Mouse (Mus musculus): ENCODE results near the gene Ankrd2. TPM values are rescaled to one million over a fixed set of nuclear protein-coding genes. Genes with fewer than 3 reads are reported as not detected.
"Not testable (repeated sequence)": the region's sequence is repeated elsewhere in the genome, so short reads cannot be mapped to it uniquely, and the experiment has no call there.

Gene Ankrd2
- total RNA-seq, 2 experiments from 2014 or later = 0.42 TPM; not detected in 1

DNA sequence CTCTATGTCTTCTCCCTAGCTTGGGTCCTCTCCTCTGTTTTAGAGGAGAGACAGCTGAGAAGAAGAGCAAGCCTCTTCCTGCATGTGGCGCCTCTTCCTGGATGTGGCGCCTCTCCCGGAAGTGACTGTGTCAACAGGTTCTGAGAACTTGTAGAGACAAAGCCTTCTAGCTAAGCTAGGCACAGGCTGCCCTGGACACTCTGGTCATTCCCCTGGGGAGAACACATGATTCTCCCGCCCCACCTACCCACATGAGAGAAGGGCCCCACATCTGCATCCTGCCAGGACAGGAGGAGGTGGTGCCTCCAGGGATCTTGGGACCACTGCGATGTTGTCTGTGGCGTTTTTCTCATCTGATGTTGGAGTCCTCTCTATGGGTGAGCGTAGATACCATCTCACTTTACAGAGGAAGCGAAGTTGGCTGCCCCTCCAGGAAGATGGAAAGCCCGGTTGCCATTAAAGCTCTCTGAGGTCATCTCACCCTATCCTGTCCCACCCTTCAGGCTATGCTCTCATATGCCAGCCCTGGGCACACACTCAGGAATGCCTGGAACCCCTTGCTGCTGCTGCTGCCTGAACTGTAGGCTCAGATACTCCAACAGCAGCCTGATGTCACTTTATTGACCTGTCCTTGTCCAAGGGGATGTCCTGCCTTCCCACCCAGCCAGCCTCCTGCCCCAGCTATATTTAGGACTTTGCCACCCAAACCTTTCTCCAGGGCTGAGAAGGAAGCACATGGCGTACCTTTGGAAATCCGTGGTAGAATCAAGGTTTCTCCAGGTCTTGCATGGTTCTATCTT, 32.8 kb downstream of the Ankrd2 start:
- no peak overlapping the region for H3K4me3 ChIP-seq
- no peak for DNase-seq (ENCODE audit: extremely low spot score in 1 of 2, low spot score in 2 of 2)
- intact Hi-C loops (cut with DNase I) = loop anchor here (1.0 kb wide), 1 partner anchor 33 kb away; the partner anchor contains the start of gene Ankrd2
- no peak for TF ChIP-seq CTCF (IDR thresholded peaks at IDR 0.05)
- H3K27ac ChIP-seq = no peak overlapping the region

DNA sequence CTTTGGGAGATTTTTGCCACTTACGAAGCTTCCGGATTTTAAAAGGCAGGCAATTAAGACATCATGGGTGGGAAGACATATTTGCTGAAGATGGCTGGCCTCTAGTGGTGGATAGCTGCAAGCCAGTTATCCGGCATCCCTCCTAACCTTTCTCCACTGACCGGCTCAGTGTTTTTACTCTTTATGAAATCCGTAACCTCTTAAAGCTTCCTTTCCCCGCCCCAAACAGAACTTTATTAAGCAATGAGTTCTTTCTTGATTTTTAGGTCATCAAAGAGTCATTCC, 33.4 kb downstream of the Ankrd2 start:
- H3K27ac ChIP-seq = no peak overlapping the region
- DNase-seq (ENCODE audit: extremely low spot score in 1 of 2, low spot score in 2 of 2) = no peak
- peak; percentile 71 for TF ChIP-seq CTCF (IDR thresholded peaks at IDR 0.05)
- no peak overlapping the region for H3K4me3 ChIP-seq
- intact Hi-C loops (cut with DNase I) = loop anchor here (1.0 kb wide), 1 partner anchor 34 kb away; the partner anchor contains the start of gene Ankrd2

DNA sequence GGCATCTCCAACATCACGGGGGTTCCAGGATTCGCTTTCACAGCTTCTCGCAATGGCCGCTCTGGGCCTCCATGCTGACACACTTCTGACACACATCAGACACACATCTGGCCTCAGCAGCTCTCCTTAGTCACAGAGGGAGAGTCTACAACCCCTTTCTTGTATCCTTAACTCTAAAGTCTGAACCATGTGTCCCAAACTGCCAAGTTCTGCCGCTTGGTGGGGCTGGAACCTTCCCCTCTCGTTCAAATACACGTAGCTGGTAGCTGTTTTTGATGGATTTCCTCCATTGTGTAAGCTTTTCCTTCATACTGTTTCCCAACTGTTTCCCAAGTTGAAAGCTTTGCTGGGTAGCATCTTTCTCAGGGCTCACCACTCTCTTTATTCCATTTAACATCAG, 35.4 kb downstream of the Ankrd2 start:
- Histone ChIP-seq H3K4me3 (no peak overlapping the region), H3K27ac (no peak overlapping the region)
- intact Hi-C loops (cut with DNase I) = no loop called here
- peak; percentile 33 for TF ChIP-seq CTCF (IDR thresholded peaks at IDR 0.05)
- DNase-seq (ENCODE audit: extremely low spot score in 1 of 2, low spot score in 2 of 2) = no peak

DNA sequence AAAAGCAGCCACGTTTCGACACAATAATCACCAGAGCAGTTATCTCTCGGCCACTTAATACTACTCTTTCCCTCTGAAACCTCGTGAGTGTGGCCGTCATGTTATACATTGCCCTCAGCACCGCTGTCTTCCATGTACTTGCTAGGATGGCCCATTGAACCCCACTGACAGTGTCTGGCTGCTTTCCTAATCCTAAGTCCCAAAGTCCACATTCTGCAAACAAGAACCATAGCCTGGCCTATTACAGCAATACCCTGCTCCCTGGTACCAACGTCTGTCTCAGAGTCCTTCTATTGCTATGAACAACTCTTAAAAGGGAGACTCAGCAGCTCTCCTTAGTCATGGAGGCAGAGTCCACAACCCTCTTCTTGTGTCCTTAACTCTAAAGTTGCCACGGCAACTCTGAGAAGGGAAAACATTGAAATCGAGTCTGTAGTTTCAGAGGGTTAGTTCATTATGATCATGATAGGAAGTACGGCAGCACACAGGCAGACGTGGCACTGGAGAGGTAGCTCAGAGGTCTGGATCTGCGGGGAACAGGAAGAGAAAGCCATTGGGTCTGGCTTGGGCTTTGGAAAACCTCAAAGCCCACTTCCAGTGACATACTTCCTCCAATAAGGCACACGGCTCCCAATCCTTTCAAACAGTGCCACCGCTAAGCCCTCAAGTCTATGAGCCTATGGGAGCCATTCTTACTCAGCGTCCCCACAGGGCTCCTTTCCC, 36.2 kb downstream of the Ankrd2 start:
- no peak for TF ChIP-seq CTCF (IDR thresholded peaks at IDR 0.05)
- intact Hi-C loops (cut with DNase I) = no loop called here
- no peak for DNase-seq (ENCODE audit: extremely low spot score in 1 of 2, low spot score in 2 of 2)
- H3K27ac ChIP-seq = no peak overlapping the region
- H3K4me3 ChIP-seq = no peak overlapping the region

DNA sequence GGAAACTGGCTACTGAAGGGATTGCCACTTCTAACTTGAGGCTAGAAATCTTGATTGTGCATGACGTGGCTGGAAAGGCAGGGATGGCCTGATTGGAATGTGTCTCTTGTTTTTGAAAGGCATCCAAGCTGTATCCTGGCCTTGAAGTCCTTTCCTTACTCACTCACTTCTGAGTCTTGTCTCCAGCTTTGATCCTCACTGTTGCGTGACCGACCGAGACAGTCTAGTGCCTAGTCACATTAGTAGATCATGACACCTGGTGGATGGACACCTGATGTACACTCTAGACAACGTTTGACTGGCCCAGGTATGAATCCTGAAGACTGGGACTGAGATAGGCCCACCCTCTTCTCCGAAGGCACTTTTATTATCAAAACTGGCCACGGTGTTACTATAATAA, 37.0 kb downstream of the Ankrd2 start:
- H3K4me3 ChIP-seq = no peak overlapping the region
- H3K27ac ChIP-seq = no peak overlapping the region
- intact Hi-C loops (cut with DNase I) = no loop called here
- no peak for TF ChIP-seq CTCF (IDR thresholded peaks at IDR 0.05)
- no peak for DNase-seq (ENCODE audit: extremely low spot score in 1 of 2, low spot score in 2 of 2)

DNA sequence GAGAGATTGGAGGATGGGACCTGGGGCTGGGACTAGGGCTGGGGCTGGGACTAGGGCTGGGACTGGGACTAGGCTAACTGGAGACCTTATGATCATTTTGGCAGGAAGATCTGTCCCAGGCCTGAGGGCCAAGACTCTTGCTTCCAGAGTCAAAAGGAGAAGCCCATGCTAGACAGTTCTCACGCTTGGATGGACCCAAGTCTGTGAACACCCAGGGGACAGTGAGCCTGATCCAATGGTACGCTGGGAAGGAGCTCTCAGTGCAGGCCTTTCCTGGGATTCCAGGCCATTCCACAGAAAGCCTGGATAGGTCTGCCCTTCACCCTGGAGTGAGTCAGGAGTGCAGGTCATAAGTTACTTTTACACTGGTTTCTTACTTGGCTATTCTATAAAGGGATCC, 39.3 kb downstream of the Ankrd2 start:
- no peak for TF ChIP-seq CTCF (IDR thresholded peaks at IDR 0.05)
- intact Hi-C loops (cut with DNase I) = no loop called here
- DNase-seq (ENCODE audit: extremely low spot score in 1 of 2, low spot score in 2 of 2) = no peak
- H3K4me3 ChIP-seq = no peak overlapping the region
- no peak overlapping the region for H3K27ac ChIP-seq

DNA sequence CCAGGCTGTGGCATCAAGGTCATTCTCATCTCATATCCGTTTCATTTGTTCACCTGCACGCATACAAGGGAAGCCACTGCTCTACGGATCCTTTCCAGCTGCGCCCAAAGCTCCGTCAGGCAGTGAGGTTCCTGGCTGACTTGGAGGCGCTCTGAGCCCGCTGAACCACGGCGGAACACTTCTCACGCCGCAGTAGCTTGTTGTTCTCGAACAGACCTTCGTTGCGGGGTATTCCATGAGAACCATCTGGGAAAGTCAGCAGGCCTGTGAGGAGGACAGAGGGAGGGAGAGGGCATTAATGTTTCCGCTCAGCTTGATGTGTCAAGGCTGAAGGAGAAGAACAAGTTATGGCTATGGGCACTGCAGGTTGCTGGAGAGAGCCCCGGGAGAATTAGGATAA, 40.2 kb downstream of the Ankrd2 start:
- Histone ChIP-seq H3K4me3 (no peak overlapping the region), H3K27ac (no peak overlapping the region)
- intact Hi-C loops (cut with DNase I) = no loop called here
- TF ChIP-seq CTCF (IDR thresholded peaks at IDR 0.05) = no peak
- DNase-seq (ENCODE audit: extremely low spot score in 1 of 2, low spot score in 2 of 2) = no peak

DNA sequence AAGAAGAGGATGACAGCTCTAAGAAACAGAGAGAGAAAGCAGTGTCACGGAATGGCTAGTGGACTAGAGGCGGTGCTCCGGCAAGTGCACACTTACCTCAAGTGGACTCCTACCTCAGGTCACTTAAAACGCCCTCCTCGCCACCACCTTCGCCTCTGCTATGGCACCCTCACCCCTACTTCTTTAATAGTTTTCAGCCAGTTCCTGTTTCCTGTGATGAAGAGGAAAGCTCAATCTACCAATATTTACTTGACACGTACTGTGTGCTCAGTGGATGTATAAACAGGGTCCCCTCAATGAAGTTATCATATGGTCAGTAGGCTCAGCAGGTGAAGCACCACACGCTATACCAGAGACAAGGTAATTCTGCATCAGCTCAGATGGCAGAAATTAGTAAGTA, 42.8 kb downstream of the Ankrd2 start:
- Histone ChIP-seq H3K27ac (no peak overlapping the region), H3K4me3 (no peak overlapping the region)
- TF ChIP-seq CTCF (IDR thresholded peaks at IDR 0.05) = no peak
- intact Hi-C loops (cut with DNase I) = no loop called here
- no peak for DNase-seq (ENCODE audit: extremely low spot score in 1 of 2, low spot score in 2 of 2)

DNA sequence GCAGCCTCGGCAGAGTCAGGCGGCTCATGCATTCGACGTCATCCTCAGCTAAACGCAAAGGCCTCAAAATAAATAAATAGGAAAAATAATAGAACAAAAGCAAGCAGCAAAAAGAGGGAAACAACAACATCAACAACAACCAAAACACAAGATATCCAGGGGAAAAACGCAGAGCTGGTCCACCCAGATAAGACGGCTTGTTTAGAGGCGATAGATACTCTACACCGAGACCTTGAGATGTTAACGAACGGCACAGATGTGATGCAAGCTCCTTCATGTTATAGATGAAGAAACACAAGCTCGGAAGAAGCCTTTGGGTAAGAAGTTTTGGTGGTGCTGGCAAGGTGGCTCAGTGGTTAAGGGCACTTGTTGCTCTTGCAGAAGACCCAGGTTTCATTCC, 43.2 kb downstream of the Ankrd2 start:
- TF ChIP-seq CTCF (IDR thresholded peaks at IDR 0.05) = no peak
- Histone ChIP-seq H3K27ac (no peak overlapping the region), H3K4me3 (no peak overlapping the region)
- intact Hi-C loops (cut with DNase I) = no loop called here
- DNase-seq (ENCODE audit: extremely low spot score in 1 of 2, low spot score in 2 of 2) = no peak

DNA sequence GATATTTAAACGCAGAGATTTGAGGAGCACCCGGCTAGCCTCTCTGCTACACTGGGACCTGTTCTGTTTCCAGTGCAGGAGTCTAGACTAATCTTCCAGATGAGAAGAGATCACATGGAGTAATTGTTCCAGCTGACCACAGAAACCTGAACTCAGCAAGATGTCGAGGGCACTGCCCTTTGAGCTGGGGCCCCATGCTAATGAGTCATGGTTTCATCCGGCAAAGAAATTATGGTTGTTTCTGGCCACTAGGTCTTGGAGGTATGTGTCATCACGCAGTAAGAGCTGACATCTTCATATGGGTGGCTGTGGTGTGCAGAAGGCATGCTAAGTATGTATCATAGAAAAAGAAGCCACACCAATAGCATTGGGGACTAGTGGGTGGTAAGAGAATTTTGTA, 44.1 kb downstream of the Ankrd2 start:
- no peak for TF ChIP-seq CTCF (IDR thresholded peaks at IDR 0.05)
- intact Hi-C loops (cut with DNase I) = no loop called here
- no peak overlapping the region for H3K27ac ChIP-seq
- DNase-seq (ENCODE audit: extremely low spot score in 1 of 2, low spot score in 2 of 2) = no peak
- H3K4me3 ChIP-seq = no peak overlapping the region

DNA sequence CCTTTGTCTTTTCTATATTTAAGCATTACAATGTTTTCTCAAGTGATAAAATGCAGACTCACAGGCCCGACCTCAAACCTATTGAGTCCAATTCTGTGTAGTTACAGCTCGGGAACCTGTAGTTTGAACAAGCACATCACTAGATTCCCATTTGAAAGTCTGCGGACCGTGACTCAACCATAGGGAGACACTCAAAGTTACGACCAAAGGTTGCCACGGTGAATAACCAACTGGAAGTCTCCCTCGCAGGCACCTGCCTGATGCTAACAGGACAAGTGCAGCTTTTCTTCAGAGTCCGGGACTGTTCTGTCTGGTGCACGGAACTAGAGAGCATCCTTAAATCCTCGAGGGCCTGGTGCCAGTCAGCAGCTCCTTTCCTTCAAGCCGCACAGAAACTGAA, 44.7 kb downstream of the Ankrd2 start:
- no peak overlapping the region for H3K27ac ChIP-seq
- intact Hi-C loops (cut with DNase I) = no loop called here

DNA sequence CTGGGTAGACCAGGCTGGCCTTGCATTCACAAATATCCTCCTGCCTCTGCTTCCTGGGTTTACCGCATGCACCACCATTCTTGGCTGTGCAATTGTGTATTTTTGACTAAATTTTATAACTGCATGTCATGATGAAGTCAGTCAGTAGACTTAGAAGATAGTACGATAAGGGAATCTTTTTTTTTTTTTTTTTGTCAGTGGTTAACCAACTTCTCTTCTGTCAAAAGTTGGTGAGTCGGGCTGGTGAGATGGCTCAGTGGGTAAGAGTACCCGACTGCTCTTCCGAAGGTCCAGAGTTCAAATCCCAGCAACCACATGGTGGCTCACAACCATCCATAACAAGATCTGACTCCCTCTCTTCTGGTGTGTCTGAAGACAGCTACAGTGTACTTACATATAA, 45.8 kb downstream of the Ankrd2 start:
- DNase-seq (ENCODE audit: extremely low spot score in 1 of 2, low spot score in 2 of 2); H3K27ac ChIP-seq; H3K4me3 ChIP-seq; intact Hi-C loops (cut with DNase I): not testable (repeated sequence)

More for the DNA sequence above, 44.7 kb downstream of the Ankrd2 start:
- no peak overlapping the region for H3K4me3 ChIP-seq
- DNase-seq (ENCODE audit: extremely low spot score in 1 of 2, low spot score in 2 of 2) = no peak
- TF ChIP-seq CTCF (IDR thresholded peaks at IDR 0.05) = no peak

DNA sequence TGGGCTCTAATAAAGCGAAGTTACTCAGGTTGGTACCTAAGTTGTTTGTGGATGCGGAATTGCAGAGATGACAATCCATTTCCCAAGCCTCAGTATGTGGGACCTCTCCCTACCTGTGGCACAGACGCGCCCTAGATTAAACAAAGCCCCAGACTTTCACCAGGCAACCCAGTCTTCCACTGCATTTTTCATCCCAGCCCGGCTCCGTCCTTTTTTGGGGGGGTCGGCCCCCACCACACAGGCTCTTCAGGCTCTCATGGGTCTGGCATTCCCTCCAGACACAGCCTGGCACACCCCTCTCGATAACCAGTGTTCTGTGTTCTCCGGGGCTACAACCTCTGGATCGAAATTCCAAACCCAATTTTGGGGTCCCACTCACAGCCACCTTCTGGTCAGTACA, 49.9 kb downstream of the Ankrd2 start:
- H3K27ac ChIP-seq = peak overlapping the region; percentile 83
- TF ChIP-seq CTCF (IDR thresholded peaks at IDR 0.05) = no peak
- DNase-seq (ENCODE audit: extremely low spot score in 1 of 2, low spot score in 2 of 2) = no peak
- H3K4me3 ChIP-seq = peak overlapping the region; percentile 90
- intact Hi-C loops (cut with DNase I) = loop anchor here (5.0 kb wide), 1 partner anchor 98 kb away; no protein-coding TSS in a partner anchor

Data from left cerebral cortex, adult 2 months (tissue).